Comparison of ENCODE assay signal across 8 mouse cellular contexts in genomic region chr8:81061950-81062349, GRCm38 (mm10). TPM values are rescaled to one million over a fixed set of nuclear protein-coding genes. Genes with fewer than 3 reads are reported as not detected.
DNase-seq lines count a peak whose midpoint lies in the region; ATAC-seq and TF ChIP-seq lines count a peak whose summit lies in the region.

No protein-coding gene starts in this region.

- no peak overlapping the region for H3K4me2 ChIP-seq in lung, embryonic 14.5 days

- 16% methylated on average over 3 of the region's 3 CpGs for WGBS in lung, embryonic 14.5 days

- ATAC-seq in lung, embryonic 14.5 days (ENCODE audit: insufficient read depth): peak; percentile 71; the same call in 1 of the 2 replicates

- no peaks in the 10 kb centered on the region for H3K36me3 ChIP-seq in lung, embryonic 14.5 days (ENCODE audit: insufficient read depth)

- no peak overlapping the region for H3K9ac ChIP-seq in lung, embryonic 14.5 days

- no peak overlapping the region for H3K4me3 ChIP-seq in lung, embryonic 14.5 days (ENCODE audit: low read depth, low read length)

- H3K9me3 ChIP-seq in lung, embryonic 14.5 days (ENCODE audit: low read depth, low read length): no peaks in the 10 kb centered on the region

- no peaks in the 10 kb centered on the region for H3K27me3 ChIP-seq in lung, embryonic 14.5 days (ENCODE audit: insufficient read depth, low read length)

- TF ChIP-seq CTCF in lung, embryonic 14.5 days (IDR thresholded peaks at IDR 0.05; ENCODE audit: low read depth): peak; percentile 73

- no peak overlapping the region for H3K27ac ChIP-seq in lung, embryonic 14.5 days (ENCODE audit: low read depth)

- no peaks in the 10 kb centered on the region for H3K4me1 ChIP-seq in lung, embryonic 14.5 days (ENCODE audit: insufficient read depth)

- peak; percentile 9 for DNase-seq in adrenal gland, postnatal 14 days
- no peak for DNase-seq in adrenal gland, postnatal 25 days
- DNase-seq in lung, embryonic 14.5 days: peak; percentile 88
- no peak for DNase-seq in lung, adult 18-20 months
- peak; percentile 57 for DNase-seq in embryo, embryonic 10.5 days (ENCODE audit: low spot score)
- DNase-seq in layer of hippocampus, adult 8-10 months (ENCODE audit: low spot score in 2 of 2): peak; percentile 24 to 26
- peak; percentile 34 for DNase-seq in retina, postnatal 7 days (ENCODE audit: low read depth, low spot score)
- DNase-seq in urinary bladder, postnatal 10 days (ENCODE audit: low spot score): no peak

RNA-seq across cellular contexts. Expression of gene Usp38, which starts 47.2 kb away (rescaled TPM):
- 26.2 and 27.0 TPM in 2 replicates for total RNA-seq in adrenal gland, postnatal 14 days (2021)
- 22.5 and 24.7 TPM in 2 replicates for total RNA-seq in adrenal gland, postnatal 25 days (2021)
- 23.2 and 24.8 TPM in 2 replicates for polyA plus RNA-seq in lung, embryonic 14.5 days (2014; fragmentation: Nextera tagmentation; extraction: Ambion mirVana)
- total RNA-seq in layer of hippocampus, adult 8-10 months (2022): 10 to 100 TPM; 21.5 to 25.2 (median 23.4) TPM

Comparison
In these comparisons a context has a peak if more than half of its experiments do, and no peak if none do; other contexts are left out.
1. DNase-seq: peak in adrenal gland, postnatal 14 days (single experiment), lung, embryonic 14.5 days (single experiment), embryo, embryonic 10.5 days (single experiment), layer of hippocampus, adult 8-10 months (2 of 2) and retina, postnatal 7 days (single experiment); none in adrenal gland, postnatal 25 days (single experiment), lung, adult 18-20 months (0 of 2) and urinary bladder, postnatal 10 days (single experiment).